Mouse (Mus musculus) sigmoid colon, adult 10 weeks (tissue): ENCODE data around the gene Klf15. TPM values are rescaled to one million over a fixed set of nuclear protein-coding genes. Genes with fewer than 3 reads are reported as not detected.

Experiments
- polyA plus RNA-seq: library from polyadenylated mRNA; stranded (reverse); fragments of 350-450 nt; fragmentation: Illumina TruSeq; extraction: RNeasy Lipid Tissue Mini Kit (QIAGEN cat#74804); gene quantifications from one replicate; pipeline ENCODE4 v1.2.3, GENCODE M21; 2014; ENCODE audit warnings: low read depth, low replicate concordance

The Klf15 gene
- 0.98 TPM for polyA plus RNA-seq

DNA sequence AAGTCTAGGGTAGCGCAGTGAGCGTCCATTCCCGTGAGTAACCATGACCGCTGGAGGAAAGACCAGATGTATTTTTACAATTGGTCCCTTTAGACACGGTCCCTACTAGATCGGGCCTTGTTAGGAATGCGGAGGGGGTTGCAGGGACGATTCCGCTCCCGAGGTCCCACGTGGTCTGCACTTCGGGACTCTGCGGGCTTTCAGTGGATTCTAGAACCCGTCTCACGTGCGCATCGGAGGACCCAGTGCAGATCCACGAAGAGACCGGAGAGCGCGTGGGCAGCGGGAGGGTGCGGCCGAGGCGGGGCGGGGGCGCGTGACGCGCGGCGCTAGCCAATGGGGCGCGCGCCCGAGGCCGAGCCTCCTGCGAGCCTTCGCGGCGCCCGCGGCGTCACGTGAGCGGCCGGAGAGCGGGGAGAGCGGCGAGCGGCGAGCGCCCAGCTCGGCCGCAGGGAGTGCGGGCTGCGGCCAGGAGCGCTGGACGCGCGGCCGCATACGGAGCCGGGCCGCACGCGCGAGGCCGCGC is at the start of gene Klf15:
Gene Klf15 (plus strand): TSS at position 396 of the 526 bp plus-strand sequence.

DNA sequence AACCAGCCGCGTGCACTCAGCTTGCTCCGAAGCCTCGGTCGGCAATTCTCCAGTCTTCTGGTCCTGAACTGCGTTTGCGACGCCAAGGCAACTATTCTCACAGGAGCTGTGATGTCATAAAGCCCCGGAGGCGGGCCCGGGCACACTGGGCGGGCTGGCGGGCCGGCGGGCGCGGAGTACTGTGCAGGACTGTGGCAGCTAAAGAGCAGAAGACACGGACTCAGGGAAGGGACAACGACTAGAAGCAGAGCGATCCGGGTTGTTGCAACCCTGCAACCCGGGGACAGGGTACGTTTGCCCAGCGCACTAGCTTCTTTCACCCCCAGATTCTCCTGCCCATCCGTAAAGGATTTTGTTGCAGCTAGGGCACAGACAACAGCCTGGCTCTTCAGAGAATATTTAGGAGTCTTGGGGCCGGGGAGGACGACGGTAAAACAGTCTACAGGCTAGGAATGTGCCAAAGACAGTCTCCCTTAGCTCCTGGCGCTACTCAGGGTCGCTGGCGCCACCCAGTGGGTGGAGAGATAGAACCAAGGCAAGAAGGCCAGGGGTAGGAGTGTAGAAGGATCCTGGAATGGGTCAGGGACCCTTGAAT is 33.9 kb upstream of the Klf15 start, which contains the start of gene Cfap100:
Gene Cfap100 (minus strand): TSS at position 418 of the 595 bp plus-strand sequence.

DNA sequence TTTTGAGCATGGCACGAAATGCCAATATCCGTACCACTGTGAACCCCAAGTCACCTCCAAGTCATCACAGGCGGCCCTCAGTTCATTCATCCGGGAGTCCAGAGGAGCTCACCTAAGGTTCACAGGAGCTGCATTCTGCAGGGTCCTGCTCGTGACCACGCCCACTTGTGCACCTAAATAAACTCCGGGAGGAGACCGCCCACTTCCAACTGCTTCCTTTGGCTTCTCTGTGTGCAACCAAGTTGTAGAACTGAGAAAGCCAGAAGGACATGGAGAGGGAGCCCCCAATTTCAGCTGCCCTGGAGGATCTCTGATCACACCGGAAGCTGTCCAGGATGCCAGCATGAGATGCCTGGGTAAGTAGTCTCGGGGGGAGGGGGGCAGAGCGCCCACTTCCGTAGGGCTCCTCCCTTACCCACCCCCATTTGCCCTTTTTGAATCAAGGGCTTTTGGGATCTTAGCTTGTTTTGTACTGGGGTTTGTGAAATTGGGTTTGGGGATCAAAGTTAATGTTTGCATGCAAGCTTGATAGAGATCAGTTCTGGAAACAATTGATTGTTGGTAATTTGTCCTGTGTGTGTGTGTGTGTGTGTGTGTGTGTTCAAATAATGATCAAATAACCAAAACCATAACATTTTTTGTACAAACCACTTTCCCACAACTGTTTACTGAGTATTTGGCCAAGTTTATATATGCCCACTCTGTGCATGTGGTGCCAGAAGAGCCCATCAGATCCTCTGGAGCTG is 24.0 kb downstream of the Klf15 start, which contains the start of gene Aldh1l1:
Gene Aldh1l1 (plus strand): TSS at position 252 of the 746 bp plus-strand sequence.

Other genes starting within 250 kb of the Klf15 start
- gene Vmn1r53, start 238.1 kb upstream of the Klf15 start, polyA plus RNA-seq, result not detected
- not detected for gene Vmn1r54, start 216.3 kb upstream of the Klf15 start, polyA plus RNA-seq
- gene BC048671, start 161.4 kb upstream of the Klf15 start, polyA plus RNA-seq, result not detected
- not detected for gene Chst13, start 137.4 kb upstream of the Klf15 start, polyA plus RNA-seq
- not detected for gene Uroc1, start 129.3 kb upstream of the Klf15 start, polyA plus RNA-seq
- 10.2 TPM for gene Zxdc, start 93.1 kb upstream of the Klf15 start, polyA plus RNA-seq
- gene Cfap100, start 33.8 kb upstream of the Klf15 start, polyA plus RNA-seq, result not detected
- gene Aldh1l1, start 23.9 kb downstream of the Klf15 start, polyA plus RNA-seq, result 8.2 TPM
- gene Slc41a3, start 142.1 kb downstream of the Klf15 start, polyA plus RNA-seq, result 0.19 TPM